Mouse (Mus musculus) thymus, adult 18-20 months (tissue): ENCODE measurements around the gene Nmnat2.

Experiments
- DNase-seq, 2 experiments: peaks; one replicate each; pipeline ENCODE4 v3.0.0; 2022; ENCODE audit warnings: mixed read lengths in 2 of 2

The Nmnat2 gene

GRCm38 (mm10) chr1:153021034-153021638 lies 66.3 kb downstream of the Nmnat2 start:
- DNase-seq = no peak

- DNase-seq = no peak
Measured at GRCm38 (mm10) chr1:153023018-153023417, 68.2 kb downstream of the Nmnat2 start.

GRCm38 (mm10) chr1:153023875-153024274 lies 69.1 kb downstream of the Nmnat2 start:
- DNase-seq = no peak

- no peak for DNase-seq
Measured at GRCm38 (mm10) chr1:153024453-153024852, 69.7 kb downstream of the Nmnat2 start.

- DNase-seq = no peak
Measured at GRCm38 (mm10) chr1:153031345-153031744, 76.6 kb downstream of the Nmnat2 start.

- no peak for DNase-seq
Measured at GRCm38 (mm10) chr1:153031954-153032353, 77.2 kb downstream of the Nmnat2 start.

GRCm38 (mm10) chr1:153033145-153033908 lies 78.5 kb downstream of the Nmnat2 start:
- no peak for DNase-seq

- no peak for DNase-seq
Measured at GRCm38 (mm10) chr1:153034064-153034463, 79.3 kb downstream of the Nmnat2 start.

- peak; percentile 10 to 11 for DNase-seq
Measured at GRCm38 (mm10) chr1:153035328-153035944, 80.6 kb downstream of the Nmnat2 start.

- no peak for DNase-seq
Measured at GRCm38 (mm10) chr1:153037353-153038345, 82.9 kb downstream of the Nmnat2 start.

GRCm38 (mm10) chr1:153040091-153040490 lies 85.3 kb downstream of the Nmnat2 start:
- DNase-seq = no peak

- no peak for DNase-seq
Measured at GRCm38 (mm10) chr1:153041046-153041445, 86.3 kb downstream of the Nmnat2 start.

GRCm38 (mm10) chr1:153042318-153042717 lies 87.5 kb downstream of the Nmnat2 start:
- no peak for DNase-seq

GRCm38 (mm10) chr1:153043332-153043731 lies 88.5 kb downstream of the Nmnat2 start:
- DNase-seq = no peak

GRCm38 (mm10) chr1:153045368-153045767 lies 90.6 kb downstream of the Nmnat2 start:
- no peak for DNase-seq

GRCm38 (mm10) chr1:153048147-153048878 lies 93.5 kb downstream of the Nmnat2 start:
- no peak for DNase-seq

- no peak for DNase-seq
Measured at GRCm38 (mm10) chr1:153049451-153049850, 94.7 kb downstream of the Nmnat2 start.

- DNase-seq = no peak
Measured at GRCm38 (mm10) chr1:153051474-153051873, 96.7 kb downstream of the Nmnat2 start.

GRCm38 (mm10) chr1:153053619-153054018 lies 98.8 kb downstream of the Nmnat2 start:
- no peak for DNase-seq

- DNase-seq = no peak
Measured at GRCm38 (mm10) chr1:153054112-153054821, 99.5 kb downstream of the Nmnat2 start.

GRCm38 (mm10) chr1:153058290-153058689 lies 103.5 kb downstream of the Nmnat2 start:
- no peak for DNase-seq
